Mouse (Mus musculus) heart, postnatal 25 days (tissue): ENCODE measurements at regions not wholly inside any gene's neighbourhood (a gene's known extent, or its start where the extent isn't known, plus 50 kb on each side); places are given as distances from the start of the nearest gene placed in this dataset.

Experiments used
- DNase-seq: peaks from one replicate; pipeline ENCODE4 v3.0.0; 2022; ENCODE audit warnings: low spot score
- intact Hi-C: fragments of 180-260 bp; cut with DNase I; formaldehyde crosslinking; loops from one replicate; pipeline ENCODE4 v1.15.1; 2025

- no peak for DNase-seq
These were observed 286.3 kb downstream of the Gm21750 start for GRCm38 (mm10) chr14:73947316-73947715.

GRCm38 (mm10) chr14:73952511-73952910, 291.5 kb downstream of the Gm21750 start:
- DNase-seq: no peak
- intact Hi-C loops: no loop called here

More at GRCm38 (mm10) chr14:73947316-73947715, 286.3 kb downstream of the Gm21750 start:
- intact Hi-C loops: no loop called here

DNA sequence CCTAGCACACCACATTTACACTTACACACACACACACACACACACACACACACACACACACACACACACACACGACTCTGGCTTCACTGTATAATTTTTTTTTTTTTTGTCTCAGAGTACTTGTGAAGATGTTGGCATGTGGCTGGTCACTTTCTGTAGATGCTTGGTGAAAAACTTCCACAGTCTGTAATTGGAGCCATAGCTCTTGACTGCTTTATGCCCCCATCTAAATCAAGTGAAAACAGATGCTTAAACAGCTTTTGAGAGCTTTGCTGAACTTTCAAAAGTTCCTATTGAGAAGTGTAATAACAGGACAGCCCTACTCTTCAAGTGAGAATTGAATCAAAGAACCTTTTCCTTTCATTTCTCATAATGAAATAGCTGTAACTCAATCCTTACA, 317.7 kb downstream of the Gm21750 start:
- no peak for DNase-seq
- intact Hi-C loops: no loop called here

- no peak for DNase-seq
- intact Hi-C loops: no loop called here
These were observed 335.2 kb downstream of the Gm21750 start for GRCm38 (mm10) chr14:73996229-73996628.

DNA sequence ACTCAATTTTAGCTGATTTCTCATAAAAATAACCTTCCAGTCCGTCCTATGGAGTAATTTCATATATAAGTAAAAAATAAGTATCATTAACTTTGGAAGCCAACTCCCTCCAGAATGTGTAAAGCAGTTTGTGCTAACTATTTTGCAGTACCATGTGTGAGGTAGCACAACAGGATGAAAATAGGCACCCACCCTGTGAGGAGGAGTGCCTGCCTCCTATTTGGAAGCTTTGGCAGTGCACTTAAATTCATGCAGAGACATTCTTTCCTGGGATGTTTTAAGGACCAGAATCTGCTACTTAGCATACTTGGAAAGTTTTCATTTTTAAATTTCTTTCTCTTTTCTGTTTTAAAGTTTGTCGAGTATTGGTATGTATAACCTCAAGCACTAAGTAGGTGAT, 336.8 kb downstream of the Gm21750 start:
- intact Hi-C loops: no loop called here
- no peak for DNase-seq

- DNase-seq: no peak
- intact Hi-C loops: no loop called here
These were observed 338.4 kb downstream of the Gm21750 start for GRCm38 (mm10) chr14:73999409-73999909.

- no peak for DNase-seq
- intact Hi-C loops: no loop called here
These were observed 345.9 kb downstream of the Gm21750 start for GRCm38 (mm10) chr14:74006911-74007310.

DNA sequence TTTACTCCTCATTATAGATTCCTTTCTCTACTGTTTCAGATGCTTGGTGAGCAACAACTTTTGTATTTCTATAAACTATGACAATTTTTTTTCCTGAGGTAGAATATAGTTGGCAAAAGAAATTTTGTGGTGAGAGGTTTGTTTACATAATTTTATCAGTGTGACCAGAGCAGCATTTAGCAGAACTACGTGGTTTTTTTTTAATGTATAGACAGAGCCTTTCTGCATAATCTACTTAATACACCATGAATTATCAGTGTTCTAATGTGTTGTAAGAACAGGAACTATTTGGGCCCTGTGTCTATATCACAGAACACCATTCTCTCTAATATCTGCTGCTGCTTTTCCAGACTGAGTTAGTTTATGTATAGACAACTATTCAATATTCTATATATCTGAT, 350.5 kb downstream of the Gm21750 start:
- DNase-seq: no peak
- intact Hi-C loops: no loop called here

DNA sequence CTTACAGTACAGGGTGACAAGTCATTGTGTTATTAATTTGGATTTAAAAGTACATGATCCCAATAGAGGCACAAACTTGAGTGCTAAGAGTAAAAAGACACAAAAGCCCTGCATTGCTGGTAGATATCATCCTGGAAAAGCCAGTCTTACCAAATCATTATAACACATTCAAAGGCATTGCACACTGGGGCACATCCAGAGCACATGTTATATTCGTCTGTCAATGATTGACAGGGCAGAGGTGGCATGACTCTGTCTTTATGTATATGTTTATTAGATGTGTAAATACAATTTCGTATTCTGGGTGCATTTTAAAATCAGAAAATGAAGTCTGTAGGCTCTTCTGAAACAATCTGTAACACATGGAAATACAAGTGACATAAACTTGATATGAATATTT, 358.4 kb downstream of the Gm21750 start:
- DNase-seq: no peak
- intact Hi-C loops: no loop called here

GRCm38 (mm10) chr14:74047009-74047694, 386.1 kb downstream of the Gm21750 start:
- intact Hi-C loops: no loop called here
- DNase-seq: no peak

GRCm38 (mm10) chr14:74047695-74048280, 386.8 kb downstream of the Gm21750 start:
- DNase-seq: no peak
- intact Hi-C loops: no loop called here

GRCm38 (mm10) chr14:74048386-74048785, 387.4 kb downstream of the Gm21750 start:
- no peak for DNase-seq
- intact Hi-C loops: no loop called here

DNA sequence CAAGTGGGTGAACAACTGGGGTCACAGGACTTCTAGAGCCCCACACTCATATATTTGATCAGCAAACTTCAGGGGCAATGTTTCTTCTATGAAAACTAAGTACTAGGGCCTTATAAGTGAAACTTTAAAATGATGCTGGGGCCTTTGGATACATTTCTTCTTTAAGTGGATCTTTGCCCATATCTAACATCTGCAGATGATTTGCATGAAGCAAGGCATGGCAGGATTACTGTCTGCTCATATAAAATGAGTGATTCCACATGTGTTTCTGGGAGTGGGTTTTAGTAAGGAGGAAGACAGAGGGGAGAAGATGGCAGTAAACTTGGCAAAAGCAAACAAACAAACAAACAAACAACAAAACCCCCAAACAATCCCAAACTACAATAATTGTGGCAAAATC, 405.0 kb downstream of the Gm21750 start:
- intact Hi-C loops: no loop called here
- DNase-seq: no peak

- intact Hi-C loops: no loop called here
- no peak for DNase-seq
These were observed 432.0 kb downstream of the Gm21750 start for GRCm38 (mm10) chr14:74093016-74093415.

GRCm38 (mm10) chr14:74099696-74100095, 438.7 kb downstream of the Gm21750 start:
- intact Hi-C loops: no loop called here
- no peak for DNase-seq

- intact Hi-C loops: no loop called here
These were observed 451.6 kb downstream of the Gm21750 start for GRCm38 (mm10) chr14:74112603-74113002.

GRCm38 (mm10) chr14:74113116-74113515, 452.1 kb downstream of the Gm21750 start:
- intact Hi-C loops: no loop called here
- no peak for DNase-seq

More at GRCm38 (mm10) chr14:74112603-74113002, 451.6 kb downstream of the Gm21750 start:
- DNase-seq: no peak

DNA sequence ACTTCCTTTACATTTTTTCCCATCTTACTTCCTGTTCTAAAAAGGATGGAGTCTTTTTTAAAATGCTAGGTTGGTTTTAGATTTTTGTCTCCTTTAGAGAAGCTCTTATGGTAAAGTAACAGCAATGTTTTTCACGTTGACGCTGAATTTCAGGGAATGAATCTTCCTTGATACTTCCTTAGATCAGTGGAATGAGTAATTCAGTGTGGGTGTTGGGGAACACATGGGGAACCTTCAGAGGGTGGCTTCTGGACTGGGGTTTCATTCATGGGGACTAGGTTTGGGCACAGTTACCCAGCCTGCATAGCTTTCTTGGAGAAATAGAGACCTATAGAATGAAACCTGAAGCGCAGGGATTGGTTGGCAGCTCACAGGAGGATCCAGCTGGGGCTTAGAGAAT, 452.5 kb downstream of the Gm21750 start:
- intact Hi-C loops: no loop called here
- DNase-seq: no peak

DNA sequence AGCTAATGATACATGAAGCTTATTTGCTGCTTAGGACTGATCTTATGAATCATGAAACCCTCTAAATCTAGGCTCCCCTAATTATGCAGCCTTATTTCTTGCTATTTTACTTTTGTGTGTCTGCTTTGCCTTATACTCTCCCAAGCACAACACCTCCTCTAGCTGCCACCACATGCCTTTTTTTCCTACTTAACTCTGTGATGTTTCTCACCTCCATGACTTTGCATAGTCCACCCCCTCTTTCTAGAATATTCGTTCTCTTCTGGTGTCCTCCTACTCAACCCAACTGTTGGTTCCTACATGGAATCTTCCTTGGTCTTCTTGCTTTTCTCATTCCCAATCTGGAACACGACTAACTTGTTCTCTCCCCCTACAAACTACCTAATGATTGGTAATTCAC, 456.7 kb downstream of the Gm21750 start:
- intact Hi-C loops: no loop called here
- DNase-seq: no peak

DNA sequence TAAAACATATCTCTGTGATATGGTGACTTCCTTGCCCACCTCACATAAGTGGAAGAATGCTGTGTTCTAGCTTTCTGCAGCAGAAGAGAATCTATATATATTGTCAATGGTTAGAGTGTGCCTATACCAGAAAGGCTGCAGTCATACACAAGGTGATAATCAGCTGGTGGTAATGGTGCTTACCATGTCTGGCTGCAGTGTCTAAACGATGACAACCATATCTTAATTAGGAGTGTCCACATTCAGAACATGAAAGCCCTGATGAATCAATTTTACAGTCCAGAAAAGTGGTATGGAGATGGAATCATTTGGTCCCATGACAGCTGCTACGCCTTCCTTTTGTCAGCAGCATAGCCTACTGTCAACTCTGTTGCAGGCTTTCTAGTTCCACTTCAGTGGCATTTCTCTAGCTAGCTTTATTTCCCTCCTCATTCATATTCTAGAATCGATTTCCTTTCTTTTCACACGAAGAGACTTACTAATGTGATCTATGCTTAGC, 484.2 kb downstream of the Gm21750 start:
- intact Hi-C loops: no loop called here
- DNase-seq: no peak

DNA sequence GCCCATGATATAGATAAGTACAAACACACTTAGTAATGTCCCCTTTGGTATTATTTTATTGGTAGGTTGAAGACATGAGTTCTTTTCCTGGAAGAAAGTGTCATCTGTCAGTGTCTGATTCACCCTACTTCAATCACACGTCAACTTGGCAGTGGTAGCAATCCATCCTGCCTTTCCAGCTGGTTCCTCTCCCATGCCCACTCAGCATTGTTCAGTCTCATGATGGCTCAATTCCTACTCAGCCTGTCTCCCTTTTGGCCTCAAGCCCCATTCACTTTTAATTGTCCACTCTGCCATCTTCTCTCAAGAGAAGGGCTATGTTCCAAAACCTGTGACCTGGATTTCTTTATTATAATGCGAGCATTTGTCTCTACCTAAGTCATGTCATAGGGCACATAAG, 474.4 kb upstream of the Htr2a start:
- no peak for DNase-seq

More for the DNA sequence above, 474.4 kb upstream of the Htr2a start:
- intact Hi-C loops: no loop called here
